Mouse (Mus musculus): ENCODE data around the gene Six2. TPM values are rescaled to one million over a fixed set of nuclear protein-coding genes. Genes with fewer than 3 reads are reported as not detected.

Six2 gene
- polyA plus RNA-seq, 1 experiment from 2014 or later: 24.5 TPM

GRCm38 (mm10) chr17:85645718-85646665, 42.1 kb downstream of the Six2 start:
- peaks cover 6% of the 10 kb centered on the region; the same call in 1 of the 2 replicates for H3K4me1 ChIP-seq (ENCODE audit: control insufficient read depth, insufficient read depth, low read length)
- peak; percentile 75 for ATAC-seq (ENCODE audit: low FRiP score, low TSS enrichment)
- H3K4me2 ChIP-seq (replicated peaks; ENCODE audit: low read depth, low read length): peak overlapping the region; percentile 50
- H3K36me3 ChIP-seq (ENCODE audit: control insufficient read depth, insufficient read depth, low read length): no peaks in the 10 kb centered on the region
- H3K4me3 ChIP-seq (ENCODE audit: low read length): peak overlapping the region; percentile 24
- H3K27me3 ChIP-seq (ENCODE audit: control insufficient read depth, insufficient read depth, low read length): peaks cover 24% of the 10 kb centered on the region
- H3K9ac ChIP-seq (ENCODE audit: low read depth, low read length): peak overlapping the region; percentile 0; the same call in 1 of the 2 replicates
- 4% methylated on average over 36 of the region's 36 CpGs for WGBS
- no peaks in the 10 kb centered on the region for H3K9me3 ChIP-seq (ENCODE audit: control insufficient read depth, low read length)
- no peak overlapping the region for H3K27ac ChIP-seq (ENCODE audit: low read depth, low read length)

GRCm38 (mm10) chr17:85645312-85645711, 42.8 kb downstream of the Six2 start:
- peak; percentile 36; the same call in 1 of the 2 replicates for ATAC-seq (ENCODE audit: low FRiP score, low TSS enrichment)
- 9% methylated on average over 10 of the region's 12 CpGs for WGBS

GRCm38 (mm10) chr17:85637876-85638275, 50.2 kb downstream of the Six2 start:
- no peak overlapping the region for H3K4me2 ChIP-seq (replicated peaks; ENCODE audit: low read depth, low read length)
- no peak overlapping the region for H3K4me3 ChIP-seq (ENCODE audit: low read length)
- ATAC-seq (ENCODE audit: low FRiP score, low TSS enrichment): no peak
- peaks cover 9% of the 10 kb centered on the region for H3K27me3 ChIP-seq (ENCODE audit: control insufficient read depth, insufficient read depth, low read length)
- H3K9ac ChIP-seq (ENCODE audit: low read depth, low read length): no peak overlapping the region
- 68% methylated on average over 6 of the region's 6 CpGs for WGBS
- H3K9me3 ChIP-seq (ENCODE audit: control insufficient read depth, low read length): no peaks in the 10 kb centered on the region
- no peaks in the 10 kb centered on the region for H3K36me3 ChIP-seq (ENCODE audit: control insufficient read depth, insufficient read depth, low read length)
- H3K27ac ChIP-seq (ENCODE audit: low read depth, low read length): no peak overlapping the region
- no peaks in the 10 kb centered on the region for H3K4me1 ChIP-seq (ENCODE audit: control insufficient read depth, insufficient read depth, low read length)

More at GRCm38 (mm10) chr17:85645312-85645711, 42.8 kb downstream of the Six2 start:
- H3K4me3 ChIP-seq (ENCODE audit: low read length): peak overlapping the region; percentile 24
- no peak overlapping the region for H3K27ac ChIP-seq (ENCODE audit: low read depth, low read length)
- peak overlapping the region; percentile 0; the same call in 1 of the 2 replicates for H3K9ac ChIP-seq (ENCODE audit: low read depth, low read length)
- H3K27me3 ChIP-seq (ENCODE audit: control insufficient read depth, insufficient read depth, low read length): peaks cover 24% of the 10 kb centered on the region
- H3K9me3 ChIP-seq (ENCODE audit: control insufficient read depth, low read length): no peaks in the 10 kb centered on the region
- peak overlapping the region; percentile 50 for H3K4me2 ChIP-seq (replicated peaks; ENCODE audit: low read depth, low read length)
- peaks cover 6% of the 10 kb centered on the region; the same call in 1 of the 2 replicates for H3K4me1 ChIP-seq (ENCODE audit: control insufficient read depth, insufficient read depth, low read length)
- no peaks in the 10 kb centered on the region for H3K36me3 ChIP-seq (ENCODE audit: control insufficient read depth, insufficient read depth, low read length)

Other genes with a start within 250 kb of the Six2 start
- gene Six3, start 74.7 kb downstream of the Six2 start, polyA plus RNA-seq (2014; fragmentation: Nextera tagmentation; extraction: Ambion mirVana): not detected in 2 replicates

All from kidney, embryonic 14.5 days (tissue).